Mouse (Mus musculus): ENCODE data around the gene Agt. TPM values are rescaled to one million over a fixed set of nuclear protein-coding genes. Genes with fewer than 3 reads are reported as not detected.

Gene Agt
- 0.62 and 0.96 TPM in 2 replicates for polyA plus RNA-seq (2015; fragmentation: Nextera tagmentation; extraction: Ambion mirVana)

- Histone ChIP-seq H3K27me3 (replicated peaks) (no peaks in the 10 kb centered on the region), H3K9me3 (no peaks in the 10 kb centered on the region), H3K4me2 (no peak within 1 kb of the TSS), H3K4me1 (no peaks in the 10 kb centered on the region), H3K27ac (no peak within 1 kb of the TSS), H3K9ac (no peak within 1 kb of the TSS), H3K36me3 (replicated peaks) (no peaks in the 10 kb centered on the region), H3K4me3 (no peak within 1 kb of the TSS)
- no peak for ATAC-seq (replicated peaks)
- WGBS, result 88% methylated on average over 2 of the region's 2 CpGs
These were observed at the start of gene Agt for GRCm38 (mm10) chr8:124569593-124569992. Agt (minus strand) TSS chr8:124569706.

GRCm38 (mm10) chr8:124618252-124618651, 48.7 kb upstream of the Agt start:
- H3K9ac ChIP-seq, result no peak overlapping the region
- no peaks in the 10 kb centered on the region for H3K27me3 ChIP-seq (replicated peaks)
- no peak overlapping the region for H3K27ac ChIP-seq
- WGBS, result 60% methylated on average over 9 of the region's 9 CpGs
- H3K36me3 ChIP-seq (replicated peaks), result no peaks in the 10 kb centered on the region
- no peak overlapping the region for H3K4me2 ChIP-seq
- H3K4me1 ChIP-seq, result peaks cover 3% of the 10 kb centered on the region
- no peaks in the 10 kb centered on the region for H3K9me3 ChIP-seq
- H3K4me3 ChIP-seq, result no peak overlapping the region
- no peak for ATAC-seq (replicated peaks)

GRCm38 (mm10) chr8:124617266-124617869, 47.9 kb upstream of the Agt start:
- H3K27ac ChIP-seq, result peak overlapping the region; percentile 40
- H3K4me3 ChIP-seq, result peak overlapping the region; percentile 36
- ATAC-seq (replicated peaks), result peak; percentile 78

GRCm38 (mm10) chr8:124614325-124614724, 44.8 kb upstream of the Agt start:
- H3K36me3 ChIP-seq (replicated peaks), result no peaks in the 10 kb centered on the region
- 87% methylated on average over 5 of the region's 6 CpGs for WGBS
- H3K4me1 ChIP-seq, result peaks cover 3% of the 10 kb centered on the region
- no peak overlapping the region for H3K9ac ChIP-seq
- ATAC-seq (replicated peaks), result no peak
- H3K27me3 ChIP-seq (replicated peaks), result no peaks in the 10 kb centered on the region
- H3K4me3 ChIP-seq, result no peak overlapping the region
- H3K27ac ChIP-seq, result no peak overlapping the region
- no peaks in the 10 kb centered on the region for H3K9me3 ChIP-seq
- no peak overlapping the region for H3K4me2 ChIP-seq

More at GRCm38 (mm10) chr8:124617266-124617869, 47.9 kb upstream of the Agt start:
- no peaks in the 10 kb centered on the region for H3K36me3 ChIP-seq (replicated peaks)
- peaks cover 3% of the 10 kb centered on the region for H3K4me1 ChIP-seq
- 12% methylated on average over 17 of the region's 17 CpGs for WGBS
- peak overlapping the region; percentile 55 for H3K4me2 ChIP-seq
- H3K9me3 ChIP-seq, result no peaks in the 10 kb centered on the region
- peak overlapping the region; percentile 38 for H3K9ac ChIP-seq
- no peaks in the 10 kb centered on the region for H3K27me3 ChIP-seq (replicated peaks)

- H3K36me3 ChIP-seq (replicated peaks), result no peaks in the 10 kb centered on the region
- 71% methylated on average over 9 of the region's 9 CpGs for WGBS
- no peak overlapping the region for H3K27ac ChIP-seq
- no peak overlapping the region for H3K4me3 ChIP-seq
- no peak for ATAC-seq (replicated peaks)
- no peaks in the 10 kb centered on the region for H3K9me3 ChIP-seq
- H3K9ac ChIP-seq, result no peak overlapping the region
- H3K27me3 ChIP-seq (replicated peaks), result no peaks in the 10 kb centered on the region
- H3K4me2 ChIP-seq, result no peak overlapping the region
- no peaks in the 10 kb centered on the region for H3K4me1 ChIP-seq
These were observed 39.5 kb upstream of the Agt start for GRCm38 (mm10) chr8:124608972-124609353.

GRCm38 (mm10) chr8:124608239-124608971, 38.9 kb upstream of the Agt start:
- Histone ChIP-seq H3K9ac (no peak overlapping the region), H3K9me3 (no peaks in the 10 kb centered on the region), H3K27me3 (replicated peaks) (no peaks in the 10 kb centered on the region), H3K36me3 (replicated peaks) (no peaks in the 10 kb centered on the region), H3K4me3 (no peak overlapping the region), H3K27ac (no peak overlapping the region), H3K4me2 (no peak overlapping the region), H3K4me1 (no peaks in the 10 kb centered on the region)
- no peak for ATAC-seq (replicated peaks)
- WGBS, result 76% methylated on average over 13 of the region's 13 CpGs

- no peaks in the 10 kb centered on the region for H3K36me3 ChIP-seq (replicated peaks)
- 82% methylated on average over 5 of the region's 5 CpGs for WGBS
These were observed 34.6 kb upstream of the Agt start for GRCm38 (mm10) chr8:124604066-124604465.

GRCm38 (mm10) chr8:124589393-124589792, 19.9 kb upstream of the Agt start:
- no peaks in the 10 kb centered on the region for H3K4me1 ChIP-seq
- H3K36me3 ChIP-seq (replicated peaks), result no peaks in the 10 kb centered on the region
- H3K9ac ChIP-seq, result no peak overlapping the region
- H3K9me3 ChIP-seq, result no peaks in the 10 kb centered on the region
- H3K4me3 ChIP-seq, result no peak overlapping the region
- no peak for ATAC-seq (replicated peaks)
- 81% methylated on average over 4 of the region's 4 CpGs for WGBS
- H3K27ac ChIP-seq, result no peak overlapping the region
- H3K27me3 ChIP-seq (replicated peaks), result no peaks in the 10 kb centered on the region
- H3K4me2 ChIP-seq, result no peak overlapping the region

More at GRCm38 (mm10) chr8:124604066-124604465, 34.6 kb upstream of the Agt start:
- H3K4me1 ChIP-seq, result no peaks in the 10 kb centered on the region
- H3K9ac ChIP-seq, result no peak overlapping the region
- no peak overlapping the region for H3K27ac ChIP-seq
- no peaks in the 10 kb centered on the region for H3K9me3 ChIP-seq
- no peak overlapping the region for H3K4me2 ChIP-seq
- ATAC-seq (replicated peaks), result no peak
- no peak overlapping the region for H3K4me3 ChIP-seq
- H3K27me3 ChIP-seq (replicated peaks), result no peaks in the 10 kb centered on the region

GRCm38 (mm10) chr8:124586556-124586955, 17.1 kb upstream of the Agt start:
- Histone ChIP-seq H3K4me3 (no peak overlapping the region), H3K36me3 (replicated peaks) (no peaks in the 10 kb centered on the region), H3K9ac (no peak overlapping the region), H3K9me3 (no peaks in the 10 kb centered on the region), H3K4me1 (no peaks in the 10 kb centered on the region), H3K27ac (no peak overlapping the region), H3K27me3 (replicated peaks) (no peaks in the 10 kb centered on the region), H3K4me2 (no peak overlapping the region)
- no peak for ATAC-seq (replicated peaks)
- 81% methylated on average over 2 of the region's 2 CpGs for WGBS

GRCm38 (mm10) chr8:124585718-124586425, 16.4 kb upstream of the Agt start:
- no peaks in the 10 kb centered on the region for H3K4me1 ChIP-seq
- no peaks in the 10 kb centered on the region for H3K36me3 ChIP-seq (replicated peaks)
- ATAC-seq (replicated peaks), result no peak
- WGBS, result 38% methylated on average over 3 of the region's 3 CpGs
- no peaks in the 10 kb centered on the region for H3K9me3 ChIP-seq
- no peaks in the 10 kb centered on the region for H3K27me3 ChIP-seq (replicated peaks)
- no peak overlapping the region for H3K27ac ChIP-seq
- no peak overlapping the region for H3K4me2 ChIP-seq
- H3K9ac ChIP-seq, result no peak overlapping the region
- H3K4me3 ChIP-seq, result no peak overlapping the region

GRCm38 (mm10) chr8:124576751-124577150, 7.2 kb upstream of the Agt start:
- Histone ChIP-seq H3K4me3 (no peak overlapping the region), H3K9me3 (no peaks in the 10 kb centered on the region), H3K4me1 (no peaks in the 10 kb centered on the region), H3K4me2 (no peak overlapping the region), H3K27ac (no peak overlapping the region), H3K9ac (no peak overlapping the region), H3K36me3 (replicated peaks) (no peaks in the 10 kb centered on the region), H3K27me3 (replicated peaks) (no peaks in the 10 kb centered on the region)
- 68% methylated on average over 1 of the region's 1 CpGs for WGBS
- ATAC-seq (replicated peaks), result no peak

- Histone ChIP-seq H3K4me3 (no peak within 1 kb of the TSS), H3K9me3 (no peaks in the 10 kb centered on the region), H3K27me3 (replicated peaks) (no peaks in the 10 kb centered on the region), H3K27ac (no peak within 1 kb of the TSS), H3K4me2 (no peak within 1 kb of the TSS), H3K4me1 (no peaks in the 10 kb centered on the region), H3K9ac (no peak within 1 kb of the TSS), H3K36me3 (replicated peaks) (no peaks in the 10 kb centered on the region)
- ATAC-seq (replicated peaks), result no peak
- 90% methylated on average over 8 of the region's 8 CpGs for WGBS
These were observed 6.3 kb upstream of the Agt start, which contains the start of gene Capn9 for GRCm38 (mm10) chr8:124575811-124576210. Capn9 (plus strand) TSS chr8:124576111.
